Mouse (Mus musculus) erythroblast, embryonic 14.5 days (primary cell): ENCODE results near the gene Ctnnb1.

Source experiments
- GATA1 ChIP-seq: IDR thresholded peaks from 2 replicates; pipeline ENCODE4 v1.6.1; 2012; ENCODE audit warnings: low read length, inconsistent platforms, mixed read lengths
- TAL1 ChIP-seq: IDR thresholded peaks from 3 replicates; pipeline ENCODE4 v1.6.1; 2012; ENCODE audit warnings: low read length, inconsistent platforms, mixed read lengths

GRCm38 (mm10) chr9:120930811-120931210, 1.8 kb downstream of the Ctnnb1 start:
- TF ChIP-seq GATA1 (no peak), TAL1 (no peak)
